Mouse (Mus musculus): ENCODE results near the gene Tec.

DNA sequence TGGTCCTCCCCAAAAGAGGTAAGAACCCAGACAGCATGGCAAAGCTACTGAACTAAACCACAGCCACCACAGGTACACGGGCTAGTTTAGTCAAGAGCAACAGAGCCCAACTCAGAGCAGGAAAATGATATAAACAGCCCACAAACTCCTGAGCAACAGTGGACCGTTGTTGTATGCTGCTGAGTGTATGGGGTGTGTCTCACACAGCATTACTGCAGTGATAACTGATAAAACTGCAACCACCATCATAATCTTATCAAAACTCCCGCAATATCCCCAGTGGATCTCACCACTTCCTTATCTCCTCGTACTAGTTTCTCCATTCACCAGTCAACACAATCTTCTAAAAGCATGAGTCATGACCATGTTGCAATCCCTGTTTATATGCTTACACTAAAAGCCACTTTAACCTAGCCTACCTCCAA is 16.6 kb downstream of the Tec start:
- no peak for TF ChIP-seq CTCF (IDR thresholded peaks at IDR 0.05; ENCODE audit: insufficient read depth, low read depth, low read length)
- no peak for TF ChIP-seq POLR2A (IDR thresholded peaks at IDR 0.05; ENCODE audit: insufficient read depth, low read depth, low read length)

All from olfactory bulb, adult 2 months (tissue).